10 mouse cellular contexts compared by ENCODE assay signal in genomic region chr11:18151369-18151768, GRCm38 (mm10).
"Had no signal": no experiment of that assay in that cellular context is flagged by ENCODE, and none has a peak within 500 bp of the region (broad histone marks: within the 10 kb centered on the region; RNA-seq: fewer than 3 reads in every experiment).

No protein-coding gene starts in this region.

- H3K9ac ChIP-seq: liver, embryonic 13.5 days; midbrain, embryonic 15.5 days; neural tube, embryonic 12.5 days; neural tube, embryonic 15.5 days had no signal

- H3K27me3 ChIP-seq: liver, embryonic 13.5 days; megakaryocyte, embryonic 14.5 days; midbrain, embryonic 15.5 days; neural tube, embryonic 12.5 days; neural tube, embryonic 15.5 days had no signal

- ATAC-seq: intestine, postnatal 0 days had no signal

- H3K27ac ChIP-seq: kidney, postnatal 0 days; layer of hippocampus, adult 2 months; liver, embryonic 13.5 days; midbrain, embryonic 10.5 days; midbrain, embryonic 15.5 days; neural tube, embryonic 12.5 days had no signal

- H3K4me3 ChIP-seq: layer of hippocampus, adult 2 months; liver, embryonic 13.5 days; megakaryocyte, embryonic 14.5 days; midbrain, embryonic 10.5 days; midbrain, embryonic 15.5 days; neural tube, embryonic 12.5 days; neural tube, embryonic 15.5 days had no signal

- H3K4me1 ChIP-seq: liver, embryonic 13.5 days; megakaryocyte, embryonic 14.5 days; neural tube, embryonic 12.5 days had no signal

- DNase-seq: liver, embryonic 13.5 days; thymus, postnatal 14 days had no signal

- H3K4me2 ChIP-seq: liver, embryonic 13.5 days; midbrain, embryonic 15.5 days; neural tube, embryonic 12.5 days; neural tube, embryonic 15.5 days had no signal

- H3K36me3 ChIP-seq: liver, embryonic 13.5 days; midbrain, embryonic 10.5 days; midbrain, embryonic 15.5 days; neural tube, embryonic 12.5 days; neural tube, embryonic 15.5 days had no signal

- H3K9me3 ChIP-seq: liver, embryonic 13.5 days; megakaryocyte, embryonic 14.5 days; midbrain, embryonic 10.5 days; midbrain, embryonic 15.5 days; neural tube, embryonic 12.5 days; neural tube, embryonic 15.5 days had no signal
